In genomic region chr3:28544345-28544869, GRCm38 (mm10) we compare ENCODE assay signal across 13 mouse cellular contexts.
DNase-seq lines count a peak whose midpoint lies in the region; ATAC-seq and TF ChIP-seq lines count a peak whose summit lies in the region.
"Had no signal": no experiment of that assay in that cellular context is flagged by ENCODE, and none has a peak within 500 bp of the region (broad histone marks: within the 10 kb centered on the region; RNA-seq: fewer than 3 reads in every experiment).

No protein-coding gene starts in this region.

- no peak for TF ChIP-seq CTCF in forebrain, postnatal 0 days (IDR thresholded peaks at IDR 0.05; ENCODE audit: low read depth)
- TF ChIP-seq CTCF in brain, embryonic 14.5 days (IDR thresholded peaks at IDR 0.05; ENCODE audit: borderline replicate concordance, extremely low read depth, insufficient read depth, insufficient read length): no peak

- WGBS in forebrain, embryonic 14.5 days: 22% methylated on average over 11 of the region's 11 CpGs
- WGBS in forebrain, embryonic 12.5 days: 32% methylated on average over 11 of the region's 11 CpGs
- 18% methylated on average over 11 of the region's 11 CpGs for WGBS in forebrain, embryonic 16.5 days
- WGBS in forebrain, postnatal 0 days: 20% methylated on average over 11 of the region's 11 CpGs
- 56% methylated on average over 11 of the region's 11 CpGs for WGBS in midbrain, embryonic 14.5 days
- WGBS in midbrain, embryonic 13.5 days: 55% methylated on average over 11 of the region's 11 CpGs

- no peaks in the 10 kb centered on the region for H3K36me3 ChIP-seq in forebrain, embryonic 14.5 days (ENCODE audit: control insufficient read depth, insufficient read depth, low read length)
- H3K36me3 ChIP-seq in forebrain, embryonic 12.5 days (replicated peaks): 0 out of 2 replicates have a peak, but pooled peaks cover 3% of the 10 kb centered on the region
- 0 out of 2 replicates have a peak, but pooled peaks cover 6% of the 10 kb centered on the region for H3K36me3 ChIP-seq in forebrain, embryonic 16.5 days (ENCODE audit: control insufficient read depth, insufficient read depth)
- no peaks in the 10 kb centered on the region; the same call in 1 of the 2 replicates for H3K36me3 ChIP-seq in forebrain, postnatal 0 days (ENCODE audit: insufficient read depth)
- H3K36me3 ChIP-seq in midbrain, embryonic 14.5 days (ENCODE audit: control insufficient read depth, insufficient read depth, low read length): peaks cover 17% of the 10 kb centered on the region; the same call in 1 of the 2 replicates
- peaks cover 15% of the 10 kb centered on the region for H3K36me3 ChIP-seq in midbrain, embryonic 13.5 days
- H3K36me3 ChIP-seq: embryonic facial prominence, embryonic 10.5 days; embryonic facial prominence, embryonic 12.5 days had no signal

- H3K27ac ChIP-seq in forebrain, embryonic 14.5 days (ENCODE audit: low read depth, low read length): peak overlapping the region; percentile 48
- no peak overlapping the region for H3K27ac ChIP-seq in forebrain, embryonic 12.5 days
- H3K27ac ChIP-seq in forebrain, embryonic 16.5 days (ENCODE audit: low read length): peak overlapping the region; percentile 64; the same call in 1 of the 2 replicates
- no peak overlapping the region for H3K27ac ChIP-seq in forebrain, postnatal 0 days (ENCODE audit: low read depth, low read length)
- H3K27ac ChIP-seq in midbrain, embryonic 14.5 days (replicated peaks; ENCODE audit: low read depth, low read length): no peak overlapping the region
- no peak overlapping the region for H3K27ac ChIP-seq in midbrain, embryonic 13.5 days
- H3K27ac ChIP-seq: embryonic facial prominence, embryonic 10.5 days; embryonic facial prominence, embryonic 12.5 days had no signal

- no peaks in the 10 kb centered on the region for H3K27me3 ChIP-seq in forebrain, embryonic 14.5 days (replicated peaks; ENCODE audit: control insufficient read depth, insufficient read depth, low read length)
- no peaks in the 10 kb centered on the region for H3K27me3 ChIP-seq in forebrain, embryonic 12.5 days
- H3K27me3 ChIP-seq in forebrain, embryonic 16.5 days (replicated peaks; ENCODE audit: control insufficient read depth, insufficient read depth, low read length): no peaks in the 10 kb centered on the region
- H3K27me3 ChIP-seq in forebrain, postnatal 0 days (ENCODE audit: insufficient read depth, low read length): no peaks in the 10 kb centered on the region
- H3K27me3 ChIP-seq in midbrain, embryonic 14.5 days (ENCODE audit: control insufficient read depth, insufficient read depth, low read length): no peaks in the 10 kb centered on the region
- H3K27me3 ChIP-seq in midbrain, embryonic 13.5 days: no peaks in the 10 kb centered on the region
- H3K27me3 ChIP-seq: embryonic facial prominence, embryonic 12.5 days had no signal

- TF ChIP-seq POLR2A in brain, embryonic 14.5 days (IDR thresholded peaks at IDR 0.05; ENCODE audit: borderline replicate concordance, extremely low read depth, insufficient read depth, insufficient read length, poor library complexity, severe bottlenecking): no peak

- no peak overlapping the region for H3K4me2 ChIP-seq in forebrain, embryonic 14.5 days (ENCODE audit: low read length)
- no peak overlapping the region for H3K4me2 ChIP-seq in forebrain, embryonic 12.5 days
- H3K4me2 ChIP-seq in forebrain, embryonic 16.5 days (ENCODE audit: low read length): no peak overlapping the region
- H3K4me2 ChIP-seq in forebrain, postnatal 0 days (ENCODE audit: low read depth): no peak overlapping the region
- no peak overlapping the region for H3K4me2 ChIP-seq in midbrain, embryonic 14.5 days (ENCODE audit: low read length)
- H3K4me2 ChIP-seq in midbrain, embryonic 13.5 days (replicated peaks): no peak overlapping the region
- H3K4me2 ChIP-seq: embryonic facial prominence, embryonic 12.5 days had no signal

- no peak overlapping the region for H3K4me3 ChIP-seq in forebrain, embryonic 14.5 days (ENCODE audit: low read depth, low read length)
- no peak overlapping the region for H3K4me3 ChIP-seq in forebrain, embryonic 12.5 days (replicated peaks)
- H3K4me3 ChIP-seq in forebrain, embryonic 16.5 days (replicated peaks; ENCODE audit: low read length): no peak overlapping the region
- no peak overlapping the region for H3K4me3 ChIP-seq in forebrain, postnatal 0 days (ENCODE audit: low read depth, low read length)
- no peak overlapping the region for H3K4me3 ChIP-seq in midbrain, embryonic 14.5 days (replicated peaks; ENCODE audit: low read depth, low read length)
- H3K4me3 ChIP-seq in midbrain, embryonic 13.5 days (replicated peaks): no peak overlapping the region
- H3K4me3 ChIP-seq: embryonic facial prominence, embryonic 10.5 days; embryonic facial prominence, embryonic 12.5 days had no signal

- H3K9ac ChIP-seq in forebrain, embryonic 14.5 days (ENCODE audit: low read length): no peak overlapping the region
- no peak overlapping the region for H3K9ac ChIP-seq in forebrain, embryonic 12.5 days
- H3K9ac ChIP-seq in forebrain, embryonic 16.5 days (replicated peaks; ENCODE audit: low read depth, low read length): no peak overlapping the region
- no peak overlapping the region for H3K9ac ChIP-seq in forebrain, postnatal 0 days
- H3K9ac ChIP-seq in midbrain, embryonic 14.5 days (replicated peaks; ENCODE audit: low read length): no peak overlapping the region
- no peak overlapping the region for H3K9ac ChIP-seq in midbrain, embryonic 13.5 days (replicated peaks)
- H3K9ac ChIP-seq: embryonic facial prominence, embryonic 12.5 days had no signal

- H3K9me3 ChIP-seq in forebrain, embryonic 14.5 days (replicated peaks; ENCODE audit: control insufficient read depth, low read length): no peaks in the 10 kb centered on the region
- H3K9me3 ChIP-seq in forebrain, embryonic 12.5 days: no peaks in the 10 kb centered on the region
- no peaks in the 10 kb centered on the region for H3K9me3 ChIP-seq in forebrain, embryonic 16.5 days (ENCODE audit: control insufficient read depth, low read length)
- H3K9me3 ChIP-seq in forebrain, postnatal 0 days (ENCODE audit: low read length): no peaks in the 10 kb centered on the region
- H3K9me3 ChIP-seq in midbrain, embryonic 14.5 days (ENCODE audit: control insufficient read depth, low read length): no peaks in the 10 kb centered on the region
- no peaks in the 10 kb centered on the region for H3K9me3 ChIP-seq in midbrain, embryonic 13.5 days
- H3K9me3 ChIP-seq: embryonic facial prominence, embryonic 10.5 days; embryonic facial prominence, embryonic 12.5 days had no signal

- peak; percentile 74 for ATAC-seq in forebrain, embryonic 14.5 days
- ATAC-seq in forebrain, embryonic 12.5 days (ENCODE audit: low FRiP score): no peak
- peak; percentile 50; the same call in 1 of the 2 replicates for ATAC-seq in forebrain, embryonic 16.5 days
- ATAC-seq in forebrain, postnatal 0 days: no peak
- ATAC-seq in midbrain, embryonic 14.5 days (ENCODE audit: low FRiP score, low TSS enrichment): no peak
- no peak for ATAC-seq in midbrain, embryonic 13.5 days

- peak; percentile 80 for DNase-seq in forebrain, embryonic 14.5 days (ENCODE audit: low spot score)
- no peak for DNase-seq in forebrain, postnatal 0 days
- peak; percentile 34 for DNase-seq in midbrain, embryonic 14.5 days
- peak; percentile 86 for DNase-seq in brain, embryonic 14.5 days (ENCODE audit: low read depth)
- no peak for DNase-seq in ovary, adult 18-20 months (ENCODE audit: low spot score)
- DNase-seq: cerebellum, adult 11-12 months; cerebellum, adult 2 months; cerebellum, adult 9-10 months had no signal

- peaks cover 7% of the 10 kb centered on the region for H3K4me1 ChIP-seq in forebrain, embryonic 14.5 days (ENCODE audit: control insufficient read depth, insufficient read depth, low read length)
- H3K4me1 ChIP-seq in forebrain, embryonic 12.5 days: no peaks in the 10 kb centered on the region
- H3K4me1 ChIP-seq in forebrain, embryonic 16.5 days (replicated peaks; ENCODE audit: control insufficient read depth, insufficient read depth, low read length): peaks cover 13% of the 10 kb centered on the region
- H3K4me1 ChIP-seq in forebrain, postnatal 0 days (ENCODE audit: insufficient read depth): no peaks in the 10 kb centered on the region
- H3K4me1 ChIP-seq in midbrain, embryonic 14.5 days (ENCODE audit: control insufficient read depth, insufficient read depth, low read length): 0 out of 2 replicates have a peak, but pooled peaks cover 4% of the 10 kb centered on the region
- peaks cover 4% of the 10 kb centered on the region; the same call in 1 of the 2 replicates for H3K4me1 ChIP-seq in midbrain, embryonic 13.5 days (replicated peaks)
- H3K4me1 ChIP-seq: embryonic facial prominence, embryonic 12.5 days had no signal

Comparison
In these comparisons a context has a peak if more than half of its experiments do, and no peak if none do; other contexts are left out.
1. ATAC-seq: peak in forebrain, embryonic 14.5 days (single experiment) and forebrain, embryonic 16.5 days (single experiment); none in forebrain, embryonic 12.5 days (single experiment), forebrain, postnatal 0 days (single experiment), midbrain, embryonic 14.5 days (single experiment) and midbrain, embryonic 13.5 days (single experiment).
2. DNase-seq: peak in forebrain, embryonic 14.5 days (single experiment), midbrain, embryonic 14.5 days (single experiment) and brain, embryonic 14.5 days (single experiment); none in forebrain, postnatal 0 days (single experiment) and ovary, adult 18-20 months (single experiment).
3. H3K27ac ChIP-seq: peak in forebrain, embryonic 14.5 days (single experiment) and forebrain, embryonic 16.5 days (single experiment); none in forebrain, embryonic 12.5 days (single experiment), forebrain, postnatal 0 days (single experiment), midbrain, embryonic 14.5 days (single experiment) and midbrain, embryonic 13.5 days (single experiment).